Mouse (Mus musculus) kidney, postnatal 14 days (tissue): Measurements from ENCODE around the gene Slc6a9.

Experiments
- DNase-seq: peaks from one replicate; pipeline ENCODE4 v3.0.0; 2022; ENCODE audit warnings: mixed read lengths

Gene Slc6a9

DNA sequence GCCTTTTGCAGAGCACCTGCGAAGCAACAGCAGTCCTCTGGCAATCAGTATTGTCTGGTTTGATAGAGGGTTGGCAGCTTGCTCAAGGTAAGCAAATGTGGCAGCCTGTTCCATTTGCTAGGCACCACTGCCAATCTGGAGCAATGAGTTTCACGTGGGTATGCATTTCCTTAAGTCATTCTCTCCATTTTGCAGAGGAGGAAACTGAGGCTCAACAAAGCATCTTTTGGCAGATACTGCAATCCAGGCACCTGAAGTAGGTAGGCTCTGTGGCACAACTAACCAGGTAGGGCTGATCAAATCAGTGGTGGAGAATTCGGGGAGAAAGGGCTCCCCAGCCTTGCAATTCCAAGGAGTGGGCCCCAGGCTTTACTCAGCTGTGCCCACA, at the start of gene Slc6a9:
Slc6a9 (plus strand) TSS at position 50 of the 388 bp plus-strand sequence.
- DNase-seq, result no peak

GRCm38 (mm10) chr4:117786963-117787362, 47.3 kb upstream of the Slc6a9 start:
- DNase-seq, result peak; percentile 50

DNA sequence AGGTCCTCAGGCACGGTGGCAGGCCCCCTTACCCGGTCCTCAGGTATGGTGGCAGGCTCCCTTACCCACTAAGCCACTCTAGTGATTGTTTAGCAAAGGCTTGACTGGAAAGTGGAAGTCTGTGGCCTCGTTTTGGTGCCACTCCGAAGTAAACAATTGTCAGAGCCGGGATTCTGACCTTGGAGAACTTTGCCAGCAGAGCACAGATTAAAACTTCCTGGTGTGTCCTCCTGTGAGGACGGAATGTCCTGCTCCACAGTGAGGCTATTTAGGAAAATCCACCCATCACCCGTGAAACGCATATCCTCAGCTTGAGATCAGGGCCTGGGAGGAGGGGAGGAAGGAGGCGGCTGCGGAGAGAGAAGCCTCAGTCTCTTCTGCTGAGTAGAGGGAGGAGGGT, 46.0 kb upstream of the Slc6a9 start:
- no peak for DNase-seq

- DNase-seq, result no peak
Observed at GRCm38 (mm10) chr4:117799904-117800303, 34.4 kb upstream of the Slc6a9 start.

- DNase-seq, result no peak
Observed at GRCm38 (mm10) chr4:117806992-117807391, 27.3 kb upstream of the Slc6a9 start.

DNA sequence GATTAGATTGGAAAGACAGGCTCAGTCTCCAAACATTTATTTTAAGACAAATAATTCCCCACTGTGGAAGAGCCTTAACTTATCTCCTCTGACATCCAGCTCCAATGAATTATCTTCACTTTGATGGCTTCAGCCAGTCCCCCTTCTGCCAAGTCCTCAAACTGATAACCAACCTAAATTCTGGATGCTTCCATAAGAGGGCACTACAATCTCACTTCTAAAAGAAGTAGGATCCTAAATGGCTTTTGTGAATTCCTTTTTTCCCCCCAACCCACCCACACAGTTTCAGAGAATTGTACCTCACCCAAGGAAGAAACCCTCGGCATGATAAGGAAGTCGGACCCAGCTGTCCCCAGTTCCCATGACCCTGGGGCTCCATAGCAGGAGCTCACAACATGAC, 23.4 kb upstream of the Slc6a9 start:
- no peak for DNase-seq

DNA sequence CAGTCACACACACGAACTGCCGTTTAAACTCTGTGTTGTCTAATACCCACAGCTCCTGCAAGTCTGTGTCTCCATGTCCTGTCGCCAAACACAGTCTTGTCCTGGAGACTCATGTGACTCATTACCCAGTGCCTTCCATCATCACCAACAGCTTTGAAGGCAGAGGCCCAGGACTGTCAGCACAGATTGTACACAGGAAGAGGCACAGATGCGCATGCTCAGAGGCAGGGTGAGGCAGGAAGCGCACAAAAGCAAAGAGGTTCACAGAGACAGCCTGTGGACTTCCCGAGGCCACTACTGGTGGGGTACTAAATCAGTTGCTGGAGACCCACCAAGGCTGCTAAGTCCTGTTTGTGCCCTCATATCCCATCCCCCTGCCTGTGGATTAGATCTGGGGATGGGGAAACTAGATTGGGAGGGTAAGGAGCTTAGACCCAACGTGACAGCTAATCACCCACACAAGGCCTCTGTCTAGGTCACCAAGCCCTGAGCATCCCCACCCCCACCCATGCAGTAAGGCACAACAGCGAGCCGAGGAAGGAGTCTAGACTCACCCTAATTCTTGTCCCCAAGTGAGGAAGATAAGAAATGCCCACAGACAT, 20.6 kb upstream of the Slc6a9 start:
- no peak for DNase-seq

GRCm38 (mm10) chr4:117814333-117814732, 20.0 kb upstream of the Slc6a9 start:
- DNase-seq, result no peak

- no peak for DNase-seq
Observed at GRCm38 (mm10) chr4:117816776-117817175, 17.5 kb upstream of the Slc6a9 start.

- no peak for DNase-seq
Observed at GRCm38 (mm10) chr4:117818032-117818431, 16.3 kb upstream of the Slc6a9 start.

- no peak for DNase-seq
Observed at GRCm38 (mm10) chr4:117828572-117829145, 5.6 kb upstream of the Slc6a9 start.

GRCm38 (mm10) chr4:117829260-117830123, 4.8 kb upstream of the Slc6a9 start:
- peak; percentile 78 for DNase-seq

GRCm38 (mm10) chr4:117830124-117830551, 4.2 kb upstream of the Slc6a9 start:
- peak; percentile 59 for DNase-seq

- DNase-seq, result no peak
Observed at GRCm38 (mm10) chr4:117830801-117831200, 3.5 kb upstream of the Slc6a9 start.

DNA sequence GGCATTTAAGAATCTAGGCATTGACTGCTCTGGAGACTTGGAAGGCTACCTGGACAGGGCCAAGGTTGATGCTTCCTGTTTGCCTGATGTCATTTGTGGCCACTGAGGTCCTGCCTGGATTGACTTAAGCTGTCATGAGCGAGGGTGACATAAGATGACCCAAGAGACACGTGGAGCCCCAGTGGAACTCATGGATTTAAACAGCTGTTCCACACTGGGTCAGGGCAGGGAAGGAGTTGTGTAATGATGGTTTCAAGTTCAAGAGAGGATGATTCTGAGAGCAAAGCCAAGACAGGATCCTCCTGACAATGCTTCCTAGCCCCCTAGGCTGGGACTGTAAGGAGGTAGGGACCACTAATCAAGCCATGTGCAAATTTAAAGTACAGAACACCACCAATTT, 2.8 kb upstream of the Slc6a9 start:
- no peak for DNase-seq

GRCm38 (mm10) chr4:117831920-117832691, 2.2 kb upstream of the Slc6a9 start:
- peak; percentile 67 for DNase-seq

- DNase-seq, result peak; percentile 82
Observed at GRCm38 (mm10) chr4:117834845-117835530, 682 bp downstream of the Slc6a9 start.

GRCm38 (mm10) chr4:117835531-117836111, 1.3 kb downstream of the Slc6a9 start:
- DNase-seq, result peak; percentile 50

- peak; percentile 94 for DNase-seq
Observed at GRCm38 (mm10) chr4:117836204-117836767, 2.0 kb downstream of the Slc6a9 start.

DNA sequence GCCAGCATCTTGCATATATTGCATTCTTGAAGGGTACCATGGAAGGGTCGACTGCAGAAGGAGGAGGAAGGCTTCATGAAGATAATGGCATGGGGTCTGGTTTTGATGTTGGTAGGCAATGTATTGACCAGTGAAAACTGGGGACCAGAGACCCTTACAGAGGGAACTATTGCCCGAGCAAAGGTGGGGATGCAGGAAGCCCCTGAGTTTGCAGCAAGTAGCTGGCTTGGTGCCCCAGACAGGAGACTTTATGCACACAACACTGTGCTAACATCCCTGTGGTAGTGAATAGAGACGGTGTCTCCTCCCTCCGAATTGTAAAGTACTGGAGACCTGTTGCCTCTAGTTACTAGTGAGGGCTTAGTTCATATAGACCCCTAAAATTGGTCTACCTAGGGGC, 3.0 kb downstream of the Slc6a9 start:
- no peak for DNase-seq

GRCm38 (mm10) chr4:117839366-117839765, 5.1 kb downstream of the Slc6a9 start:
- peak; percentile 58 for DNase-seq

DNA sequence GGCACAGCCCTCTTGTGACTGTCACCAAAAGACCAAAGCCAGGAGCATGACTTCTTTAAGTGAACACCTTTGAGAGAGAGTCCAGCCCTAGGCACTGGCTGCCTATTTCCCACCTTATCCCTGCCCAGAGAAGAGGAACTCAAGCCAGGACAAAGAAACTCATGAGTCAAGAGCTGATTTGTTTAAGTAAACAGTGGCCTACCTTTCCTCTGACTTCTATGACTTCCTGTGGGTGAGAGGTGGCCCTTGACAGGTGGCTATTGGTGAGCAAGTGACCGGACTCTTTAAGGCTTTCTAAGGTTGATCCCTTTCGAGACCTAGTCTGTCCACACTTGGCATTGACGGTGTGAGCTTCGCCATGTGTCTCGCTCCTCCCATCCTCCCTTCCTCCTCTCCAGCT, 6.5 kb downstream of the Slc6a9 start:
- DNase-seq, result no peak
